Mouse (Mus musculus) lung, adult 2 months (tissue): ENCODE measurements around the gene Dennd4c. TPM values are rescaled to one million over a fixed set of nuclear protein-coding genes. Genes with fewer than 3 reads are reported as not detected.
A peak's percentile ranks its signal among the peaks of the same experiment; 100 is the strongest.

Experiments
- DNase-seq: peaks from one replicate; pipeline ENCODE4 v3.0.0; 2022
- H3K4me1 ChIP-seq: fragments of 200-500 bp; 2 replicates; pipeline ENCODE4 v1.6.1; 2011; ENCODE audit warnings: low read length; ENCODE audit not compliant: control insufficient read depth, insufficient read depth
- H3K4me3 ChIP-seq: fragments of 200-500 bp; replicated peaks from 2 replicates; pipeline ENCODE3; 2011; ENCODE audit warnings: low read depth, mild to moderate bottlenecking, control low read depth, low read length; ENCODE audit errors: extremely low read depth
- CTCF ChIP-seq: fragments of 200-500 bp; IDR thresholded peaks from 2 replicates; pipeline ENCODE4 v1.5.1; 2011; ENCODE audit warnings: mild to moderate bottlenecking, low read length, control low read depth; ENCODE audit not compliant: insufficient read depth
- POLR2A ChIP-seq: fragments of 200-500 bp; IDR thresholded peaks from 2 replicates; pipeline ENCODE4 v1.6.1; 2011; ENCODE audit warnings: low read depth, mild to moderate bottlenecking, control low read depth, low read length, borderline replicate concordance; ENCODE audit errors: extremely low read depth
- WGBS: fragments of 180-500 bp; shearing (Covaris S2); methylation state at CpG from one replicate; pipeline ENCODE4 v1.1.7; 2018; 5-methylcytosine and 5-hydroxymethylcytosine counted together
- polyA plus RNA-seq: library from polyadenylated mRNA; depleted of rRNA; stranded (reverse); fragments of >200 nt; gene quantifications from 2 replicates; pipeline ENCODE4 v1.2.3, GENCODE M21; 2012

Gene Dennd4c
- polyA plus RNA-seq, 1 experiment: 7.3 TPM

GRCm38 (mm10) chr4:86852813-86853590, 104.6 kb downstream of the Dennd4c start:
- Histone ChIP-seq H3K4me1 (no peaks in the 10 kb centered on the region; the same call in none of the 2 replicates), H3K4me3 (no peak overlapping the region)
- TF ChIP-seq POLR2A (no peak), CTCF (no peak)
- WGBS: 50% methylated on average over 4 of the region's 4 CpGs
- no peak for DNase-seq

- peaks cover 2% of the 10 kb centered on the region for H3K4me1 ChIP-seq
- no peak for DNase-seq
- TF ChIP-seq CTCF (no peak), POLR2A (no peak)
- WGBS: under 1% methylated on average over 50 of the region's 50 CpGs
- H3K4me3 ChIP-seq: peak overlapping the region; percentile 95
These were observed 108.2 kb downstream of the Dennd4c start for GRCm38 (mm10) chr4:86856304-86857112.

- no peak for TF ChIP-seq CTCF
- no peak; the same call in none of the 2 replicates for TF ChIP-seq POLR2A
- Histone ChIP-seq H3K4me1 (peaks cover 2% of the 10 kb centered on the region), H3K4me3 (peak within 1 kb of the TSS; percentile 95)
- under 1% methylated on average over 68 of the region's 68 CpGs for WGBS
- peak; percentile 96 for DNase-seq
These were observed 109.0 kb downstream of the Dennd4c start, which contains the start of gene Rps6 for GRCm38 (mm10) chr4:86857113-86858069. Gene Rps6 (minus strand): TSS chr4:86857412.

GRCm38 (mm10) chr4:86858070-86858440, 109.7 kb downstream of the Dennd4c start:
- H3K4me3 ChIP-seq: peak overlapping the region; percentile 95
- no peak for DNase-seq
- 52% methylated on average over 12 of the region's 12 CpGs for WGBS
- no peak for TF ChIP-seq CTCF
- TF ChIP-seq POLR2A: no peak
- H3K4me1 ChIP-seq: peaks cover 2% of the 10 kb centered on the region

- WGBS: 89% methylated on average over 5 of the region's 5 CpGs
- TF ChIP-seq CTCF (no peak), POLR2A (no peak)
- no peak for DNase-seq
- no peak overlapping the region for H3K4me3 ChIP-seq
- H3K4me1 ChIP-seq: no peaks in the 10 kb centered on the region
These were observed 115.7 kb downstream of the Dennd4c start for GRCm38 (mm10) chr4:86864087-86864486.

GRCm38 (mm10) chr4:86871988-86872387, 123.6 kb downstream of the Dennd4c start:
- TF ChIP-seq POLR2A: no peak
- TF ChIP-seq CTCF: no peak
- DNase-seq: no peak
- no peak overlapping the region for H3K4me3 ChIP-seq
- no peaks in the 10 kb centered on the region for H3K4me1 ChIP-seq

GRCm38 (mm10) chr4:86873072-86873471, 124.7 kb downstream of the Dennd4c start:
- TF ChIP-seq POLR2A (no peak), CTCF (no peak)
- WGBS: 54% methylated on average over 4 of the region's 4 CpGs
- Histone ChIP-seq H3K4me1 (no peaks in the 10 kb centered on the region), H3K4me3 (no peak overlapping the region)
- no peak for DNase-seq

GRCm38 (mm10) chr4:86874146-86874847, 125.9 kb downstream of the Dennd4c start, which contains the start of gene Acer2:
Gene Acer2 (plus strand): TSS chr4:86874396.
- WGBS: under 1% methylated on average over 58 of the region's 60 CpGs
- H3K4me3 ChIP-seq: peak within 1 kb of the TSS; percentile 97
- no peaks in the 10 kb centered on the region for H3K4me1 ChIP-seq
- TF ChIP-seq POLR2A: peak; percentile 99
- no peak for TF ChIP-seq CTCF
- DNase-seq: peak; percentile 89

GRCm38 (mm10) chr4:86879477-86879876, 131.1 kb downstream of the Dennd4c start:
- no peak for DNase-seq
- WGBS: 82% methylated on average over 2 of the region's 2 CpGs
- Histone ChIP-seq H3K4me3 (no peak overlapping the region), H3K4me1 (peaks cover 4% of the 10 kb centered on the region; the same call in 1 of the 2 replicates)
- TF ChIP-seq POLR2A: no peak
- no peak for TF ChIP-seq CTCF
